Mouse (Mus musculus) activated CD4-positive, CD25-positive, alpha-beta regulatory T cell, adult 4 months (primary cell): ENCODE results near the gene Slc7a15. TPM values are rescaled to one million over a fixed set of nuclear protein-coding genes. Genes with fewer than 3 reads are reported as not detected.
"Not testable (repeated sequence)": the region's sequence is repeated elsewhere in the genome, so short reads cannot be mapped to it uniquely, and the experiment has no call there.

Experiments
- ATAC-seq: one replicate; pipeline ENCODE4 v1.8.0; 2017
- polyA plus RNA-seq, 2 experiments: library from polyadenylated mRNA; unstranded; fragments of 100-300 nt; shearing (Covaris generic); gene quantifications; one replicate each; pipeline ENCODE4 v1.2.1; 2017

The Slc7a15 gene
- not detected for polyA plus RNA-seq

- ATAC-seq: not testable (repeated sequence)
Observed at GRCm38 (mm10) chr12:8598966-8599365, at the start of gene Slc7a15. TSS of gene Slc7a15 (minus strand) at chr12:8599066.

DNA sequence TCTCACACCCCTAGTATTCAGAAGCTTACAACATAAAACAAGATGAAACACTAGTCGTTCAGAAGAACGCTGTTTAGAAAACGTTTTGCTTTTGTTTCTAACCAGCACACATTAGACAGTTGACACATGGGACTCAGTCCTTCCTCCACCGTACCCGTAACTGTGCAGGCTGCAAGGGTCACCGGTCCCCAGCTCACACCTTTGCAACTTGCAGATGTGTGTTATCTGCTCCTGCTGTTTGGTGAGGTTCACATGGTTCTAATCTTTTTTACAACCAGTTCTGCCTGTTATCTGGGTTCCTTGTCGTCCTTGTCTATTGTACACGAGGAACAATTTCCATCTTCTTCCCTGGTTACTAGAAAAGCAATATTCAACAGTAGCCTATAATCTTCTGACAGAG is 49.3 kb upstream of the Slc7a15 start:
- ATAC-seq: not testable (repeated sequence)

DNA sequence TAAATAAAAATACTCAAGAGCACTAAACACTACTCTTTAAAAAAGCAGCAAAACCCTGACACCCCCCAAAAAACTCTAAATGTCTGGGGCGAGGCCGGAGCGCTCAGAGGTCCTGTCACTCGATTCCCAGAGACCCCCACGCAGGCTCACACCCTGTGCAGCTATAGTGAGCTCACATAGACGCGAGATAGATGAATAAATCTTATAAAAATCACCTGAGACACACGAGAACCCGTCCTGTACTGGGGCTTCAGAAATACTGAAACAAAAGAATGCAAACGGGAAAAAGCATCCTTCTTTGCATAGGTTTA is 42.5 kb upstream of the Slc7a15 start:
- ATAC-seq: no peak

DNA sequence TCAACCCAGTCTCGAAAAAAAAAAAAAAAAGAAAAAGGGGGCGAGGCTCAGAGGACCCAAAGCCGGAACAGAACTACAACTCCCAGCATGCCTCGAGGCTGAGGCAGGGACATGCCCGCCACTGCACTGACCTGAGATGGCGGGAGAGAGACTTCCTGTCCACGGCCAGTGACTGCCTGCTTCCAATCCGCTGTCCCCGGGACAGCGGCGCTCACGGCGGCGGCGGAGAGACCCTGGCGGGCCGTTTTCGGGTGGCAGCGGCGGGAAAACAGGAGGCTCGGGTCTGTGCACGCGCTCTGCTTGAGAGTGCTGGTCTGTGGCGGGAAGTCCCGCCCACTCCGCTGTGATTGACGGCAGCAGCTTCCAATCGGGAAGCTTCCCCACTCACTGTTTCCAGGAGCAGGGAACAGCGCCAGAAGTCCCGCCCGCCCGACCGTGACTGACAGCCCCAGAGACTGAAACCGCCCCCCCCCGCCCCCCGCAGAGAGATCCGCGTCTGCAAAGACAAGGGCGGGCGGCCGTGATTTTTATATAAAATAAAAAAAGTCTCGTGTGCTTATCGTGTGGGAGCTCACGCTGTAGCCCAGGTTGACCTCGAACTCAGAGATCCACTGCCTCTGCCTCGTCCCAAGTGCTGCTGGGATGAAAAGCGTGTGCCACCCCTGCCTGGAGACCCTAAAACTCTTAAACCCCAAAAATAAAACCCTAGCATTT is 42.0 kb upstream of the Slc7a15 start:
- peak; percentile 90 for ATAC-seq

GRCm38 (mm10) chr12:8640186-8640585 is 41.3 kb upstream of the Slc7a15 start:
- not testable (repeated sequence) for ATAC-seq

DNA sequence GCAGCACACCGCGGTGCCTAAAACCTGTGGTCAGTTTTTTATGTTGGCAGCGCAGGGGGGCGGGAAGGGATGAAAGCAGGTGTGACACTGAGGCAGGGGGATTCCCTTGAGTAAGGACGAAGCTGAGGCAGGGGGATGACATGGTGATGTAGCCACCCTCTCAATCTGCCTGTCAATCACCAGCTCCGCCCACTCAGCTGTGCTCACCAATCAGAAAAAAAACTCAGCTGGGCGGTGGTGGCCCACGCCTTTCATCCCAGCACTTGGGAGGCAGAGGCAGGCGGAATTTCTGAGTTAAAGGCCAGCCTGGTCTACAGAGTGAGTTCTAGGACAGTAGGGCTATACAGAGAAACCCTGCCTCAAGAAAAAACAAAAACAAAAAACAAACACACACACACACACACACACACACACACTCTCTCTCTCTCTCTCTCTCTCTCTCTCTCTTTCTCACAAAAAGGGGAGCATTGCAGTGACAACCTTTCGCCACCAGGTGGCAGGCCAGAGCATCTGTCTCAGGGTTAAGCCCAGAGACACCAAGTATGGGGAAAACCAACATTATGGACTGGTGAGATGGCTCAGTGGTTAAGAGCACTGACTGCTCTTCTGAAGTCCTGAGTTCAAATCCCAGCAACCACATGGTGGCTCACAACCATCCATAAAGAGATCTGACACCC is 39.7 kb upstream of the Slc7a15 start:
- peak; percentile 20 for ATAC-seq

DNA sequence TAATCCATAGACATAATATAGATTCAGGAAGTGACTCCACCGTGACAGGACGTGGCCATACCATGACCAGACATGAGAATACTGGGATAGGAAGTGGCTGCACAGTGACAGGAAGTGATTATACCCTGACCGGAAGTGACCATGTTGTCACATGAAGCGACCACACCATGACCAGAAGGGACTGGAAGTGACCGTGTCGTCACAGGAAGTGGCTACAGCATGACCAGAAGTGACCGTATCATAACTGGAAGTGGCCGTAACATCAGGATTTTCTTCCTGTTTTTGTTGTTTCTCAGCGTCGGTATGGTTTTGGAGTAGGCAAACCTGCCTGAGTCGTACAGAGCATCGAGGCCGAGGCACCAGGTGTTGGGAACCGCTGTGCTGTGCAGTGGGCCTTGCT is 38.1 kb upstream of the Slc7a15 start:
- ATAC-seq: no peak

DNA sequence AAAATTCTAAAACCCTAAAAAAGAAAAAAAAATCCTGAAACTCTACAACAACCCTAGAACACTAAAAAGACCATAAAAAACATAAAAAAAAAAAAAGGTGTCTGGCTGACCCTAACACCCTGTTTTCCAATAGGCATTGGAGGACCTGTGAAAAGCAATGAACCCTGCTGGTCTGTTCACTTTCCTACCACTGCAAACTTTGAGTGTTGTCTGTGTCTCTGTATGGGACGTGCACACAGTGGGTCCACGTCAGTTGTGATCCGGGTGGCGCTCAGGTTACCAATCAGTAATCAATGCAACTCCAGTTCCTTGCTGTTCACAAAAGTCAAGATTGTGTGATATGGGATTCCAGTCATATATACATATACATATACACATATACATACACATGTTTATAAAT is 36.7 kb upstream of the Slc7a15 start:
- ATAC-seq: peak; percentile 3

- no peak for ATAC-seq
Observed at GRCm38 (mm10) chr12:8634306-8634705, 35.4 kb upstream of the Slc7a15 start.

- ATAC-seq: no peak
Observed at GRCm38 (mm10) chr12:8632737-8633365, 34.0 kb upstream of the Slc7a15 start.

DNA sequence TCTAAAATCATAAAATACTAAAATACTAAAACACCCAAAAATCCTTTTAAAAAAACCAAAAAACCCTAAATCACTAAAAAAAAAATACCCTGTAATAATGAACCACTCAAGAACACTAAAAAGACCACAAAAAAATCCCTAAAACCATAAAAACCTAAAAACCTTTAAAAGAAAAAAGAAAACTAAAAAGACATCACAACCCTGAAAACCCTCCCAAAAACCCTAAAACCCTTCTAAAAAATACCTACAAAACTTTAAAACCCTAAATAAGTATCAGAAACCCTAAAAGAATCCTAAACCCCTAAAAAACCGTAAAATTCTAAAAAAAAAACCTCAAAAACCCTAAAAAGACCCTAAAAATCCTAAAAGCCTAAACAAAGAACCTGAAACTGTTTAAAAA is 32.8 kb upstream of the Slc7a15 start:
- ATAC-seq: no peak

DNA sequence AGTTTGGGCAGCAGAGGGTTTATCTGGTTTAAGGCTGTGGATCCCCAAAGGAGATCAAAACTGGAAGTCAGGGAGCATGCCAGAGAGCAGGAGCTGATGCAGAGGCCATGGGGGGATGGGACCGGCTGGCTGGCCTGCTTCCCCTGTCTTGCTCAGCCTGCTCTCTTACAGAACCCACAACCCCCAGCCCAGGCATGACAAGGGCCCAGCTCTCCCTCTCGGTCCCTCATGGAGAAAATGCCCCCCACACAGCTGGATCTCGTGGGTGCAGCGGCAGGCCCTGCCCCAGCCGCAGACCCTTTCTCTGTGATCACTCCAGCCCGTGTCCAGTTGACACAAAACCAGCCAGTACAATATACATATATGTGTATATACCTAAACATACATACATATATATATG is 30.7 kb upstream of the Slc7a15 start:
- ATAC-seq: no peak

GRCm38 (mm10) chr12:8620678-8621018 is 21.8 kb upstream of the Slc7a15 start:
- no peak for ATAC-seq

DNA sequence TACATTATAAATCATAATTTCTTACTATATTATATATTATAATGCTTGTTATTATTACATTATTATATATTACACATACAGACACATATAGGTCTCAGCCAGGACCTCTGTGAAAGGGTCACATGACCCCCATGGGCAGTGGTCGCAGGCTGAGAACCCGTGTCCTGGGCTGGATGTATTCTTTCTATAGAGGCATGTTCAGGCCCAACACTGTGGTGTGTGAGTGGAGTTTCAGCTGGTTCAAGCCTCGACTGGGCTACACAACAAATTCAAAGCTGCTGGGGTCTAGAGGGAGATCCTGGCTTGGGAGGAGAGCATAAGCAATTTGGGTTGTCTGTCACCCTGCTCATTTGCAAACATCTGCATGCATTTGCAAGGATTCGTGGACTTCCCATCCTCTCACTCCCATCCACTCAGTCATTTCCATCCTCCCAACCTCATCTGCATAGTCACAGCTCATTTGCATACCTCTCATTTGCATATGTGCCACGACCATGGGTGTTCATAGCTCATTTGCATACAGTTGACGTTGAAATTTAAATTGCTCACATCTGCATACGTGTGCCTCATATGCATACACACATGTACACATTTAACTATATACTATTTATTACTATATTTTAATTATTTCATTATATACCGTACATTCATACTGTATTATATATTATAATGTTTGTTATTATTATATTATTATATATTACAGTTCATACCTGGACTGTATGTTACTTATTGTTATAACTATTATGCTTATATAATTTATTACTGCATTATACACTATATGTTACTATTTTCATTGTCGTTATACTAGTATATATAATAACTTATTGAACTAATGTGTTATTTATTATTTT is 21.2 kb upstream of the Slc7a15 start:
- peak; percentile 60 for ATAC-seq

- ATAC-seq: no peak
Observed at GRCm38 (mm10) chr12:8618271-8618670, 19.4 kb upstream of the Slc7a15 start.

- no peak for ATAC-seq
Observed at GRCm38 (mm10) chr12:8609070-8609469, 10.2 kb upstream of the Slc7a15 start.

DNA sequence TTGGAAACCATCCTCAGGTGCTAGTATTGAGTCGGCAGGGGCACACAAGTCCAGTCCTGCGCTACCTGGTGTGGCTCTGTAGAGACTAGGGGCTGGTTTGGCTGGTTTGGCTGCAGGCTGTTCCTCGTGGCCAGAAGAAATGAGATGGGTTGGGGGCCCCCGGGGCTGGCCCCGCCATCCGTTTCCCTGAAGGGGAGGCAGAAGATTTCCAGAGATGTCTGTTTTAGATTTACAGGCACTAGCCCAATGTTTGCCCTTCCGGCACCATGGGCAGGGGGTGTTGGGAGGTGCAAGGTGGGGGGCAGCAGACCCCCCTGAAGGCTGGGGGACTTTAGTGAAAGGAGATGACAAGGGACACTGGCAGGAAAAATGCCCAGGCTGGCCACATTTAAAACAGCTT is 3.3 kb downstream of the Slc7a15 start:
- no peak for ATAC-seq

DNA sequence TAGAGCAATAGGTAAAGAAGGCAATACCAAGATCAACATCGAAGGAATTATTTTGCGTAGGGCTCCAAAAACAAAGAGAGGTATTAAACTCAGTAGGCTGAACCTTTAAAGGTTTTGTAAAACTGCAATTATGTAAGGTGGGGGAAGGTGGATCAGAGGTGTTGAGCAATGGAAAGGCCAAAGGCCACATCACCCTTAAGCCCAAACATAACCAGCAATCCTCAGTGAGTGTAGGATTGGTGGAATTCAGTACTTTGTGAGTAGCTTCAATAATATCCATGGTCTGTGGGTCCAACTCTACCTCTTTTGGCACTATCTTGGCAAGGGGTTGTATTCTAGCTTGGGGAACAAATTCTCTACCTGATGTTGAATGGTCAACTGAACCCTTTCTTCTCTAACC is 7.5 kb downstream of the Slc7a15 start:
- not testable (repeated sequence) for ATAC-seq

- ATAC-seq: no peak
Observed at GRCm38 (mm10) chr12:8573405-8573804, 25.5 kb downstream of the Slc7a15 start.

DNA sequence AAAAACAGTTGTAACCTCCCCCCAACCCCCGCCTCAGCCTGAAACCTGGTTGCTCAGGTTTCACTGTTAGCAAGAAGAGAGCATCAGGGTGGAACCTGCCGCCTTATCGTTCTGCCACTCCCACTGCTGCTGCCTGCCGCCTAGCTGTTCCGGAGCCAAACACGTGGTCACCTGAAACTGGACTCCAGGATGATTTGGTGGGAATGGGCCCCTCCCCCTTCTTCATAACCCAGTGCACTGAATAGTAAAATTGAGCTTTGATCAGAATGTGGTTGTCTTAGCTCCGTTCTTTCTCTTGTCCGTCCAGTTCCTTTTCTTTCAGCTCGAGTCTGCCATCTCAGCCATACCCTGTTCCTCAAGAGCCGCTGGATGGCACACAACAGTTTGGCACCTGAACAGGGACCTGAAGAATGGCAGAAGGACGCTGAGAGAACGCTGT is 26.9 kb downstream of the Slc7a15 start:
- ATAC-seq: not testable (repeated sequence)

DNA sequence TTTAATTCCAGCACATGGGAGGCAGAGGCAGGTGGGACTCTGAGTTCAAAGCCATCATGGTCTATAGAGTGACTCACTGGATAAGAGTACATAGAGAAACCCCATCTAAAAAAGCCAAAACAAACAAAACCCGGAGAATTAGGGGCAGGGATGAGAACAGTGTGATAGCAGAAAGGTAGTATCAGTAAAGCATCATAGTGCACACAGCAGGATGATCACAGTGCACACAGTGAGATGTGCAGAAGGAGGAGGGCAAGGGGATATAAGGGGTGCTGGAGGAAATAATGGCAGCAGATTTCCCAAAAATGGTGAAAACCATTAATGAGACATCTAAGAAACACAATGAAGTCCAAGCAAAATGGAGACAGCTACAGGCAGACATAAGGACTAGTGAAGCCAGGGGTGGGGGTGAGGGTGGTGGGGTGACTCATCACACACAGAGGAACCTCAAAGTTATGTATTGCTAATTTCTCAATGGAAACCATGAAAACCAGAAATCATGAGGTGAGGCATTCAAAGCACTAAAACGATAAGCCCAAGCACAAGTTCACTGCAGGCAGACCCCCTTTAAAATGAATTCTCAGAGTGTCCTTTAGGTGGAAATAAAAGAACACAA is 27.5 kb downstream of the Slc7a15 start:
- ATAC-seq: not testable (repeated sequence)

- not testable (repeated sequence) for ATAC-seq
Observed at GRCm38 (mm10) chr12:8562213-8562612, 36.7 kb downstream of the Slc7a15 start.

DNA sequence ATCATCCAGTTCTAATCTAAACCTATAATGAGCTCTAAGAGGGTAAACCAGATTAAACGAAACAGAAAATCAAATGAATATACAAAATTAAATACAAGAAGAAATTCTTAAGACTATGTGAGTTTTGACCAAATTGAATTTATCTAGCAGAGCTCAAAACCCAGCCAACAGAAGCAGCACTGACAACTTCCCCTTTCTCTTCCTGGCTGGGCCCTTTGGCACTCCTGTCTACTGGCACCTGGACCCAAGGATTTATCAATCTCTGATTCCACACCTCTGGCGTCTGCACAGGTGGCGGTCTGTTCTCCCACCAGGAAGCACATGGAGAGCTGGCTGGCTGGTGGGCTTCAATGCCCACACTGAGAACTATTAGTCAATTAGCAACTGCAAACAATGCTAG is 39.0 kb downstream of the Slc7a15 start:
- ATAC-seq: not testable (repeated sequence)
